Mouse (Mus musculus) hematopoietic stem cell, adult 5-6 weeks (primary cell): Measurements from ENCODE around the gene Taf1. TPM values are rescaled to one million over a fixed set of nuclear protein-coding genes. Genes with fewer than 3 reads are reported as not detected.

ENCODE experiments used
- ATAC-seq, 2 experiments: fragments of 125-278 bp in 1 of 2; replicated peaks in 1 of 2; 2 replicates each; pipeline ENCODE4 v1.8.0; 2016 to 2017; ENCODE audit warnings: inconsistent platforms in 2 of 2, mild to moderate bottlenecking in 2 of 2, moderate number of reproducible peaks in 2 of 2, low read depth in 1 of 2, moderate TSS enrichment in 1 of 2; ENCODE audit not compliant: low FRiP score in 2 of 2, poor library complexity in 2 of 2, severe bottlenecking in 2 of 2, insufficient read depth in 1 of 2, low TSS enrichment in 1 of 2
- total RNA-seq: library from RNA; stranded (forward); fragments of 172-1452, 232-1000 nt; gene quantifications from 2 replicates; pipeline ENCODE4 v1.2.3, GENCODE M21; 2017

Taf1 gene
- total RNA-seq, 1 experiment from 2014 or later: 98.5 TPM

- ATAC-seq: no peak
Measured at GRCm38 (mm10) chrX:101641161-101641530, 108.6 kb downstream of the Taf1 start.

- no peak for ATAC-seq
Measured at GRCm38 (mm10) chrX:101642091-101642490, 109.6 kb downstream of the Taf1 start.

- ATAC-seq: no peak
Measured at GRCm38 (mm10) chrX:101645286-101645685, 112.8 kb downstream of the Taf1 start.

- ATAC-seq: no peak
Measured at GRCm38 (mm10) chrX:101646621-101647020, 114.1 kb downstream of the Taf1 start.

Other genes with a start within 250 kb of the Taf1 start
- gene Nlgn3, start 233.6 kb upstream of the Taf1 start, total RNA-seq: not detected in 2 replicates
- not detected in 2 replicates for gene Gjb1, start 156.4 kb upstream of the Taf1 start, total RNA-seq
- gene Zmym3, start 111.9 kb upstream of the Taf1 start, total RNA-seq: 28.1 and 31.3 TPM in 2 replicates
- gene Nono, start 103.4 kb upstream of the Taf1 start, total RNA-seq: 556 and 591 TPM in 2 replicates
- gene Itgb1bp2, start 83.6 kb upstream of the Taf1 start, total RNA-seq: 1.7 and 6.1 TPM in 2 replicates
- 114 and 173 TPM in 2 replicates for gene Ogt, start 107.3 kb downstream of the Taf1 start, total RNA-seq
- 2.4 and 3.0 TPM in 2 replicates for gene Cxcr3, start 201.5 kb downstream of the Taf1 start, total RNA-seq